Mouse (Mus musculus) liver, embryonic 14.5 days (tissue): ENCODE data around the gene Zmynd8.

Experiments used
- CTCF ChIP-seq: IDR thresholded peaks from 2 replicates; pipeline ENCODE4 v1.5.1; 2016; ENCODE audit warnings: antibody characterized with exemption, low read depth, control low read depth
- EP300 ChIP-seq: IDR thresholded peaks from 2 replicates; pipeline ENCODE4 v1.6.1; 2016; ENCODE audit warnings: antibody characterized with exemption, low read depth

- TF ChIP-seq CTCF (no peak), EP300 (no peak)
These were observed 55.5 kb downstream of the Zmynd8 start for GRCm38 (mm10) chr2:165843350-165843749.
